Mouse (Mus musculus) limb, embryonic 12.5 days (tissue): Measurements from ENCODE around the gene Sorbs2. TPM values are rescaled to one million over a fixed set of nuclear protein-coding genes. Genes with fewer than 3 reads are reported as not detected.

Source experiments
- ATAC-seq: fragments of 200-750 bp; cut with Nextera tagmentation; 2 replicates; pipeline ENCODE4 v1.8.0; 2017; ENCODE audit warnings: low read depth, moderate TSS enrichment; ENCODE audit not compliant: insufficient number of reproducible peaks, insufficient read depth, low FRiP score, low TSS enrichment
- H3K27ac ChIP-seq: fragments of 300-500 bp; sonication (generic); 2 replicates; pipeline ENCODE4 v1.5.1; 2016; ENCODE audit warnings: mild to moderate bottlenecking, moderate library complexity
- H3K27me3 ChIP-seq: fragments of 300-500 bp; sonication (generic); 2 replicates; pipeline ENCODE4 v1.6.1; 2016; ENCODE audit warnings: mild to moderate bottlenecking, moderate library complexity
- H3K36me3 ChIP-seq: fragments of 300-500 bp; sonication (generic); 2 replicates; pipeline ENCODE4 v1.6.1; 2016; ENCODE audit warnings: mild to moderate bottlenecking, moderate library complexity
- H3K4me1 ChIP-seq: fragments of 300-500 bp; sonication (generic); replicated peaks from 2 replicates; pipeline ENCODE4 v1.6.1; 2016
- H3K4me2 ChIP-seq: fragments of 300-500 bp; sonication (generic); 2 replicates; pipeline ENCODE4 v1.6.1; 2016; ENCODE audit warnings: mild to moderate bottlenecking, moderate library complexity
- H3K4me3 ChIP-seq: fragments of 300-500 bp; sonication (generic); replicated peaks from 2 replicates; pipeline ENCODE4 v1.5.1; 2016; ENCODE audit warnings: mild to moderate bottlenecking
- H3K9ac ChIP-seq: fragments of 300-500 bp; sonication (generic); replicated peaks from 2 replicates; pipeline ENCODE4 v1.6.1; 2016; ENCODE audit warnings: mild to moderate bottlenecking, moderate library complexity
- H3K9me3 ChIP-seq: fragments of 300-500 bp; sonication (generic); 2 replicates; pipeline ENCODE4 v1.6.1; 2016; ENCODE audit warnings: mild to moderate bottlenecking, moderate library complexity
- WGBS: fragments of 180-500 bp; shearing (Covaris S2); methylation state at CpG from one replicate; pipeline ENCODE4 v1.1.7; 2016; 5-methylcytosine and 5-hydroxymethylcytosine counted together
- polyA plus RNA-seq: library from polyadenylated mRNA; unstranded; fragments of >200 nt; fragmentation: Nextera tagmentation; extraction: Ambion mirVana; gene quantifications from 2 replicates; pipeline ENCODE4 v1.2.1, GENCODE M21; 2016

Sorbs2 gene
- polyA plus RNA-seq, 1 experiment from 2014 or later, result 26.5 TPM

- no peak for ATAC-seq
- H3K9ac ChIP-seq, result no peak overlapping the region
- H3K4me2 ChIP-seq, result no peak overlapping the region
- H3K36me3 ChIP-seq, result no peaks in the 10 kb centered on the region
- WGBS, result 64% methylated on average over 6 of the region's 6 CpGs
- no peak overlapping the region for H3K4me3 ChIP-seq
- no peak overlapping the region for H3K27ac ChIP-seq
- no peaks in the 10 kb centered on the region for H3K9me3 ChIP-seq
- H3K4me1 ChIP-seq, result no peaks in the 10 kb centered on the region
- no peaks in the 10 kb centered on the region for H3K27me3 ChIP-seq
These were observed 14.0 kb downstream of the Sorbs2 start for GRCm38 (mm10) chr8:45521595-45521994.

- no peak overlapping the region for H3K4me2 ChIP-seq
- no peaks in the 10 kb centered on the region for H3K4me1 ChIP-seq
- H3K36me3 ChIP-seq, result no peaks in the 10 kb centered on the region
- WGBS, result 63% methylated on average over 2 of the region's 2 CpGs
- H3K9ac ChIP-seq, result no peak overlapping the region
- H3K27me3 ChIP-seq, result no peaks in the 10 kb centered on the region
- no peaks in the 10 kb centered on the region for H3K9me3 ChIP-seq
- no peak overlapping the region for H3K27ac ChIP-seq
- ATAC-seq, result no peak
- H3K4me3 ChIP-seq, result no peak overlapping the region
These were observed 20.1 kb downstream of the Sorbs2 start for GRCm38 (mm10) chr8:45527708-45528107.

- no peak overlapping the region for H3K27ac ChIP-seq
- H3K9me3 ChIP-seq, result no peaks in the 10 kb centered on the region
- H3K4me2 ChIP-seq, result no peak overlapping the region
- ATAC-seq, result no peak
- H3K4me1 ChIP-seq, result no peaks in the 10 kb centered on the region
- H3K9ac ChIP-seq, result no peak overlapping the region
- H3K4me3 ChIP-seq, result no peak overlapping the region
- WGBS, result 86% methylated on average over 2 of the region's 2 CpGs
- H3K36me3 ChIP-seq, result no peaks in the 10 kb centered on the region
- no peaks in the 10 kb centered on the region for H3K27me3 ChIP-seq
These were observed 21.3 kb downstream of the Sorbs2 start for GRCm38 (mm10) chr8:45528890-45529289.

DNA sequence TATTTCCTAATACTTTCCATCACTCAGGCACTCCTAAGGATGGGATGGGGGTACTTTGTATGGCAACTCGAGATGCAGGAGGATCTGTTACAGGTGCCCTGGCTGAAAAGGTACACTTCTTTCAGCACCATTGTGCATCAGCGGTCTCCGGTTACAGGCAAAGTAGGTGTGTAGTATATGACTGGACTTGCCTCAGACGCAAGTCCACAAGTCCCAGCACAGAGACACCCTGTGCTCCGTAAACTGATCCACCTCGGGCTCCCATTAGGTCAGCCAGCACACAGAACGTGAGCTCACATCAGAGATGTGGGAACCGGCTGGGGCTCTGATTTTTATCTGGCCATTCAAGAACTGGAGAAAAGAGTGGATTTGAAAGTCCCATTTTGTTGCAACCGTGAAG is 29.0 kb downstream of the Sorbs2 start:
- ATAC-seq, result no peak
- no peak overlapping the region for H3K9ac ChIP-seq
- H3K9me3 ChIP-seq, result no peaks in the 10 kb centered on the region
- no peak overlapping the region for H3K27ac ChIP-seq
- H3K4me1 ChIP-seq, result peaks cover 3% of the 10 kb centered on the region; the same call in 1 of the 2 replicates
- 77% methylated on average over 9 of the region's 9 CpGs for WGBS
- H3K36me3 ChIP-seq, result no peaks in the 10 kb centered on the region
- no peak overlapping the region for H3K4me2 ChIP-seq
- H3K27me3 ChIP-seq, result no peaks in the 10 kb centered on the region
- no peak overlapping the region for H3K4me3 ChIP-seq

DNA sequence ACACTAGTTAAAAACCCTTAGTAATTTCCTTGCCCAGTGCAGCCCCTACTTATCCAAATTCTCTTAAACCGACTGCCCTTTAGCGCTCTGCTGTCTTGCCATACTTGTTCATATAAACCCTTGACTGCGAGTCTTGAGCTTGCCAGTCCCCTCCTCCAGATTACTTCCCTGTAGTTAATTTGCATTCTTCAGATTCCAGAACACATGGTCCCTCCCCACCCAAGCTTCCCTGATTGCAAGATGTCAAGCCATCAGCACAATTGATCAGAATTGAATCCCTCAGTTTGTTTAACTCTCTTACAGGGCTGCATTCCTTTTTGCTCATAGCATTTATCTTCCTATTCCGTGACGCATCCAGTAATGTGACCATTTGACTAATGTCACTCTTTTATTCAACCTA is 32.9 kb downstream of the Sorbs2 start:
- no peaks in the 10 kb centered on the region for H3K9me3 ChIP-seq
- no peak overlapping the region for H3K4me3 ChIP-seq
- H3K27ac ChIP-seq, result no peak overlapping the region
- H3K36me3 ChIP-seq, result no peaks in the 10 kb centered on the region
- H3K27me3 ChIP-seq, result no peaks in the 10 kb centered on the region
- H3K4me2 ChIP-seq, result no peak overlapping the region
- 51% methylated on average over 5 of the region's 5 CpGs for WGBS
- ATAC-seq, result no peak
- H3K4me1 ChIP-seq, result peaks cover 3% of the 10 kb centered on the region; the same call in 1 of the 2 replicates
- no peak overlapping the region for H3K9ac ChIP-seq

- no peaks in the 10 kb centered on the region for H3K27me3 ChIP-seq
- no peaks in the 10 kb centered on the region for H3K4me1 ChIP-seq
- no peaks in the 10 kb centered on the region for H3K36me3 ChIP-seq
- H3K4me2 ChIP-seq, result no peak overlapping the region
- no peak overlapping the region for H3K9ac ChIP-seq
- 77% methylated on average over 3 of the region's 3 CpGs for WGBS
- ATAC-seq, result no peak
- no peak overlapping the region for H3K4me3 ChIP-seq
- no peaks in the 10 kb centered on the region for H3K9me3 ChIP-seq
- H3K27ac ChIP-seq, result no peak overlapping the region
These were observed 44.6 kb downstream of the Sorbs2 start for GRCm38 (mm10) chr8:45552175-45552574.

DNA sequence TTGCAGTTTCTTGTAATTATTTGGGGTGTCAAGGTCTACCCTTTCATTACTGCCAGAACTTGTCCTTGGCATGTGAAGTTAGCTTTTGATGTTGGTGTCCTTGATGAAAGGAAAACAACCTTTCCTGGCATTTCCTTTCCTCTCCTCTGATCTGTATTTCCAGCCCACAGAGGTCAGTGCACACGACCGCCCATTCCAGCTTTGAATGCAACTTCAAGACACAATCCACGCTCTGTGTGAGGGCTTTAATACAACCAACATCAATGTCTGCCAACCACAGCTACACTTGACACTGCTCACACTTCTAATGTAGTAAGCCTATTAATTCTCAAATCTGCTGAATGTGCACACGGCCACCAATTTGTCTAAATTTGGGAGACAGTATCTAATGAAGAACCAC is 47.0 kb downstream of the Sorbs2 start:
- Histone ChIP-seq H3K9me3 (no peaks in the 10 kb centered on the region), H3K4me2 (no peak overlapping the region), H3K4me3 (no peak overlapping the region), H3K27me3 (no peaks in the 10 kb centered on the region), H3K36me3 (no peaks in the 10 kb centered on the region), H3K4me1 (no peaks in the 10 kb centered on the region), H3K27ac (no peak overlapping the region), H3K9ac (no peak overlapping the region)
- 78% methylated on average over 4 of the region's 4 CpGs for WGBS
- no peak for ATAC-seq

GRCm38 (mm10) chr8:45557936-45558335 is 50.3 kb downstream of the Sorbs2 start:
- Histone ChIP-seq H3K27me3 (no peaks in the 10 kb centered on the region), H3K4me2 (no peak overlapping the region), H3K4me1 (no peaks in the 10 kb centered on the region), H3K4me3 (no peak overlapping the region), H3K36me3 (no peaks in the 10 kb centered on the region), H3K27ac (no peak overlapping the region), H3K9me3 (no peaks in the 10 kb centered on the region), H3K9ac (no peak overlapping the region)
- 56% methylated on average over 3 of the region's 3 CpGs for WGBS
- no peak for ATAC-seq

- Histone ChIP-seq H3K4me2 (no peak overlapping the region), H3K36me3 (no peaks in the 10 kb centered on the region), H3K9ac (no peak overlapping the region), H3K4me3 (no peak overlapping the region), H3K27ac (no peak overlapping the region), H3K27me3 (no peaks in the 10 kb centered on the region), H3K9me3 (no peaks in the 10 kb centered on the region), H3K4me1 (no peaks in the 10 kb centered on the region)
- ATAC-seq, result no peak
- 90% methylated on average over 5 of the region's 5 CpGs for WGBS
These were observed 50.8 kb downstream of the Sorbs2 start for GRCm38 (mm10) chr8:45558426-45558825.

- no peaks in the 10 kb centered on the region for H3K27me3 ChIP-seq
- no peaks in the 10 kb centered on the region for H3K4me1 ChIP-seq
- ATAC-seq, result no peak
- H3K4me2 ChIP-seq, result no peak overlapping the region
- no peaks in the 10 kb centered on the region for H3K9me3 ChIP-seq
- no peak overlapping the region for H3K4me3 ChIP-seq
- 88% methylated on average over 6 of the region's 6 CpGs for WGBS
- no peak overlapping the region for H3K9ac ChIP-seq
- no peak overlapping the region for H3K27ac ChIP-seq
- no peaks in the 10 kb centered on the region for H3K36me3 ChIP-seq
These were observed 51.7 kb downstream of the Sorbs2 start for GRCm38 (mm10) chr8:45559176-45559820.

- no peak overlapping the region for H3K27ac ChIP-seq
These were observed 57.6 kb downstream of the Sorbs2 start for GRCm38 (mm10) chr8:45565189-45565588.

GRCm38 (mm10) chr8:45570117-45570516 is 62.5 kb downstream of the Sorbs2 start:
- H3K9me3 ChIP-seq, result peaks cover 5% of the 10 kb centered on the region; the same call in 1 of the 2 replicates
- H3K4me1 ChIP-seq, result no peaks in the 10 kb centered on the region
- H3K4me2 ChIP-seq, result no peak overlapping the region
- H3K4me3 ChIP-seq, result no peak overlapping the region
- H3K27me3 ChIP-seq, result no peaks in the 10 kb centered on the region
- H3K9ac ChIP-seq, result no peak overlapping the region
- no peaks in the 10 kb centered on the region for H3K36me3 ChIP-seq
- 82% methylated on average over 4 of the region's 4 CpGs for WGBS
- H3K27ac ChIP-seq, result no peak overlapping the region
- no peak for ATAC-seq

More at GRCm38 (mm10) chr8:45565189-45565588, 57.6 kb downstream of the Sorbs2 start:
- ATAC-seq, result no peak
- Histone ChIP-seq H3K27me3 (no peaks in the 10 kb centered on the region), H3K4me3 (no peak overlapping the region), H3K4me2 (no peak overlapping the region), H3K4me1 (no peaks in the 10 kb centered on the region), H3K9ac (no peak overlapping the region), H3K9me3 (peaks cover 5% of the 10 kb centered on the region; the same call in 1 of the 2 replicates), H3K36me3 (no peaks in the 10 kb centered on the region)
- WGBS, result 68% methylated on average over 1 of the region's 1 CpGs
